Mouse (Mus musculus) midbrain, embryonic 13.5 days (tissue): Measurements from ENCODE around the gene Hist1h2ae. TPM values are rescaled to one million over a fixed set of nuclear protein-coding genes. Genes with fewer than 3 reads are reported as not detected.
A peak's percentile ranks its signal among the peaks of the same experiment; 100 is the strongest.

Experiments used
- ATAC-seq: fragments of 200-750 bp; cut with Nextera tagmentation; 2 replicates; pipeline ENCODE4 v1.8.0; 2017; ENCODE audit warnings: mild to moderate bottlenecking, moderate TSS enrichment, moderate library complexity
- H3K27ac ChIP-seq: fragments of 300-500 bp; sonication (generic); 2 replicates; pipeline ENCODE4 v1.5.1; 2015; ENCODE audit warnings: inconsistent platforms, mild to moderate bottlenecking, moderate library complexity
- H3K27me3 ChIP-seq: fragments of 300-500 bp; sonication (generic); 2 replicates; pipeline ENCODE4 v1.6.1; 2015; ENCODE audit warnings: mild to moderate bottlenecking, inconsistent platforms
- H3K36me3 ChIP-seq: fragments of 300-500 bp; sonication (generic); 2 replicates; pipeline ENCODE4 v1.6.1; 2015; ENCODE audit warnings: mild to moderate bottlenecking, inconsistent platforms
- H3K4me1 ChIP-seq: fragments of 300-500 bp; sonication (generic); replicated peaks from 2 replicates; pipeline ENCODE4 v1.6.1; 2015; ENCODE audit warnings: inconsistent platforms
- H3K4me2 ChIP-seq: fragments of 300-500 bp; sonication (generic); replicated peaks from 2 replicates; pipeline ENCODE4 v1.6.1; 2015; ENCODE audit warnings: moderate library complexity, mild to moderate bottlenecking, inconsistent platforms
- H3K4me3 ChIP-seq: fragments of 300-500 bp; sonication (generic); replicated peaks from 2 replicates; pipeline ENCODE4 v1.5.1; 2015; ENCODE audit warnings: mild to moderate bottlenecking, inconsistent platforms
- H3K9ac ChIP-seq: fragments of 300-500 bp; sonication (generic); replicated peaks from 2 replicates; pipeline ENCODE4 v1.6.1; 2015; ENCODE audit warnings: mild to moderate bottlenecking, inconsistent platforms
- H3K9me3 ChIP-seq: fragments of 300-500 bp; sonication (generic); 2 replicates; pipeline ENCODE4 v1.6.1; 2016; ENCODE audit warnings: mild to moderate bottlenecking, inconsistent platforms
- WGBS: fragments of 180-500 bp; shearing (Covaris S2); methylation state at CpG from one replicate; pipeline ENCODE4 v1.1.7; 2015; 5-methylcytosine and 5-hydroxymethylcytosine counted together
- polyA plus RNA-seq: library from polyadenylated mRNA; unstranded; fragments of >200 nt; fragmentation: Nextera tagmentation; extraction: Ambion mirVana; gene quantifications from 2 replicates; pipeline ENCODE4 v1.2.1, GENCODE M21; 2015

Hist1h2ae gene
- polyA plus RNA-seq, 1 experiment from 2014 or later = 53.6 TPM

DNA sequence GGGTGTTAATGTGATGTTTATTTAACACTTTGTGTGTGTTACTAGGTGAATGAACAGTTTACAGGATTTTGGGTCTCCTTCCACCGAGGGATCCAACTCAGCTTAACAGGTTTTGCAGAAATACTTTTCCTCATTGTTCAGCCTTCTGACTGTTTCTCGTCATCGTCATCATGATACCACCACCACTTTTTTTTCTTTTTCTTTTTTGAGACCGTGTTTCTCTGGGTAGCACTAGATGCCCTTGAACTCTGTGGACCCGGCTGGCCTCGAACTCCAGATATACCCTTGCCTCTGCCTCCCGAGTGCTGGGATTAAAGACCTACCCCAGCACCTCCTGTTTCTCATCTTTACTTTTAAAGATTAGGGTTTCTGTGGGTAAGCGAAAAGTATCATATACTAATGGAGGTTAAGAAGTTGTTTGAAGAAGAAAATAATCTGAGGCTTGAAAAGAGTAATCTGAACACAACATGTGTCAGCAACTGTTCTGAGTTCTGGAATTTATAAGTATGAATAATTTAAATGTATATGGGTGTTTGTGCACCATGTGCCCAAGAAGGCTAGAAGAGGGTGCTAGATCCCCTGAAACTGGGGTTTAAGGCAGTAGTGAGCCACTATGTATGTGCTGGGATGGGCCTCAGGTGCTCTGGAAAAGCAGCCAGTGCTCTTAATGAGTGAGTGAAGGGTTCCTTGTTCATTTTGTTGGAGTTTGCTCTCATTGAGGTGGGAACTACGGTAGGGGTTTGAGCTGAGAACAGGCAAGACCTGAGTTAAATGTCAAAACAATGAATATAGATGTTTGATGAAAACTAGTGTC lies 38.6 kb downstream of the Hist1h2ae start:
- H3K9me3 ChIP-seq = no peaks in the 10 kb centered on the region
- peak overlapping the region; percentile 76 for H3K4me2 ChIP-seq
- H3K36me3 ChIP-seq = no peaks in the 10 kb centered on the region
- ATAC-seq = no peak
- peak overlapping the region; percentile 80 for H3K9ac ChIP-seq
- peak overlapping the region; percentile 55 for H3K4me3 ChIP-seq
- H3K27ac ChIP-seq = peak overlapping the region; percentile 98
- H3K4me1 ChIP-seq = peaks cover 53% of the 10 kb centered on the region
- WGBS = 22% methylated on average over 9 of the region's 9 CpGs
- H3K27me3 ChIP-seq = no peaks in the 10 kb centered on the region

DNA sequence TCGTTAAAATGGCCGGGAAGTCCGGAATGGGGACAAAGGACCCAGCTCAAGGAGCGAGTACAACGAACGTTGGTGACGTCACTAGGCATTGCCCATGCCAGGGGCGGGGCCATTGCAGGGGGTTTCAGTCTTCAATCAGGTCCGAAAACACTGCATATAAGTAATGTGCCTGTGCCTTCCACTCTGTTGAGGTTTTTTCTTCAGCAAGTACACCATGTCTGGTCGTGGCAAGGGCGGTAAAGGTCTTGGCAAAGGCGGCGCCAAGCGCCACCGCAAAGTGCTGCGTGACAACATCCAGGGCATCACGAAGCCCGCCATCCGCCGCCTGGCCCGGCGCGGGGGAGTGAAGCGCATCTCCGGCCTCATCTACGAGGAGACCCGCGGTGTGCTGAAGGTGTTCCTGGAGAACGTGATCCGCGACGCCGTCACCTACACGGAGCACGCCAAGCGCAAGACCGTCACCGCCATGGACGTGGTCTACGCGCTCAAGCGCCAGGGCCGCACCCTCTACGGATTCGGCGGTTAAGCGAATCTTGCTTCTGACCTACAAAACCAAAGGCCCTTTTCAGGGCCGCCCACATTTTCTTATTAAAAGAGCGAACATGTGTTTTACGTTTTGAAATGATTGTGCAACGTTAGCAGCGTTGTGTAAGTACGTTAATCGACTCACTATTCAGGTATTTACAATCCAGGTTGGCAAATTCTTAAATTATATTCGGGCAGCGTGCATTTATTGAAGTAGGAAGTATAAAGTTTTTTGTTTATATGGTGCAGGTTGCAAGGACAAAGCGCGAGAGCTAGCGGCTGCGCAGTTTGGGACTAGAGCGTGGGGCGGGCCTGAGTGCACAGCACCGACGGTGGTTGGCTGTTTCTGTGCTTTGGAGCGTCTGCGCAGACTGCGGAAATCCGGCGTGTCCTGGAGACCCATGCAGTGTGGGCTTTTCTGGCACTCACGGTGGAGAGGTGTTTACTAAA lies 39.8 kb downstream of the Hist1h2ae start, which contains the start of gene Hist1h4h:
TSS of gene Hist1h4h (plus strand) at position 150 of the 975 bp plus-strand sequence.
- ATAC-seq = peak; percentile 89
- peak within 1 kb of the TSS; percentile 98 for H3K27ac ChIP-seq
- peak within 1 kb of the TSS; percentile 76 for H3K4me2 ChIP-seq
- H3K9ac ChIP-seq = peak within 1 kb of the TSS; percentile 80
- under 1% methylated on average over 56 of the region's 70 CpGs for WGBS
- peaks cover 45% of the 10 kb centered on the region for H3K4me1 ChIP-seq
- H3K9me3 ChIP-seq = no peaks in the 10 kb centered on the region
- H3K36me3 ChIP-seq = no peaks in the 10 kb centered on the region
- no peaks in the 10 kb centered on the region for H3K27me3 ChIP-seq
- H3K4me3 ChIP-seq = peak within 1 kb of the TSS; percentile 55

DNA sequence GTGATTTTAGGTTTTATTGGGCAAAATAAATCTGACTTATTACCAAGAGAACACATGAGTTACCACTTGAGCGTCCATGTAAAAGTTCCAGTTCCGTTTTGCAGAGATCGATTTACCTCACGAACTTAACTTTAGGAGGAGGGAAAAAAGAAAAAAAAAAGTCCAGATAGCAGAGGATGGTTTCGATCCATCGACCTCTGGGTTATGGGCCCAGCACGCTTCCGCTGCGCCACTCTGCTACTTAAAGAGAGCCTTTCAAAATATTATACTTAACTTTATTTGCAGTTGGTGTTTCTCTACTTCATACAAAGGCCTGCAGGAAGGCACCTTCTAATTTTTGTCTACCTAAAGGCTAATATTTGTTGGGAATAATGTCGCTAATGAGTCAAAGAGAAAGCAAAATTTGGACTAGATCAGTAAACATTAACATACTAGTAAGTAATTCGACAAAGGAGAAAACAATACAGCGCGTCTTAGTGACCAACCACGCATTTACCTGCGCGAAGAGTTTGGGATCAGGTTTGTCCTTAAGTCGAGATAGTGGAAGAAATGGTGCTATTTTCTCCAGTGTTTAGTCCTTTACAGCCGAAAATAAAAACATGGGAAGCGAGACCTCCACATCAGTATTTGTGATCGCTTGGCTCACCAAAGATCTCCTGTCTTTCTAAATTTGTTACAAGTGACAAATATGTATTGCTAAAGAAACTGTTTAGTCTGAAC lies 40.7 kb downstream of the Hist1h2ae start:
- WGBS = under 1% methylated on average over 20 of the region's 20 CpGs
- ATAC-seq = no peak
- no peaks in the 10 kb centered on the region for H3K36me3 ChIP-seq
- H3K9me3 ChIP-seq = no peaks in the 10 kb centered on the region
- H3K4me1 ChIP-seq = peaks cover 45% of the 10 kb centered on the region
- H3K4me2 ChIP-seq = peak overlapping the region; percentile 76
- H3K9ac ChIP-seq = peak overlapping the region; percentile 78
- peak overlapping the region; percentile 98 for H3K27ac ChIP-seq
- peak overlapping the region; percentile 55 for H3K4me3 ChIP-seq
- no peaks in the 10 kb centered on the region for H3K27me3 ChIP-seq

DNA sequence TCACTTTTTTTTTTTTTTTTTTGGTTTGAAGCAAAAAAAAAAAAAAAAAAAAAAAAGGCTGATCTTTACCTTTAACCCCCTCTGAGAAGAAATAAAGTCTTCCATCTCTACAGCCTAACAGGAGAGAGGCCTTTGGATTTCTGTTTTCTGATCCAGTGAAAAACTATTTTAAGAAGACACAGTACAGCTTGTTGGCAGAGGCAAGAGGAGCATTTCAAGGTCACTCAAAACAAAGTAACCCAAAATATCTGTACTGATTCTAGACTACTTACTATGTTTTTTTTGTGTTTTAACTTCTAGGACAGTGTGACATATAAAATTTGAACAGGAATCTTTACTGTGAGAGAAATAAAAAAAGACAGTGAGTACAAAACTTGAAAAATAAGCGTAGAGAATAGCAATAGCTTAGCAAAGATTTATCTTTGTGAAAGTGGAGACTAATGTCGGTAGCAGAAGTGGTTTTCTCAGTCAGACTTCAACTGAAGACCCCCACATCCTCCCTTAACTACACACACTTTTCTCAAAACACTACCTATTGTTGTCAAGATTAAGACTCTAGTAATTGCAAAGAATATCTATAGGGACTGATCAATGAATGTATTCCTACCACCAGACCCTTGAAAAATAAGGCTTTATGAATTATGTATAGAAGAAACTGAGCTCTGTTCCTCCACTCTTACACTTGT lies 41.4 kb downstream of the Hist1h2ae start:
- H3K4me3 ChIP-seq = peak overlapping the region; percentile 55
- peak overlapping the region; percentile 76 for H3K4me2 ChIP-seq
- peaks cover 42% of the 10 kb centered on the region for H3K4me1 ChIP-seq
- ATAC-seq = no peak
- H3K36me3 ChIP-seq = no peaks in the 10 kb centered on the region
- no peaks in the 10 kb centered on the region for H3K27me3 ChIP-seq
- peak overlapping the region; percentile 98 for H3K27ac ChIP-seq
- peak overlapping the region; percentile 78 for H3K9ac ChIP-seq
- H3K9me3 ChIP-seq = no peaks in the 10 kb centered on the region
- WGBS = 31% methylated on average over 2 of the region's 2 CpGs

DNA sequence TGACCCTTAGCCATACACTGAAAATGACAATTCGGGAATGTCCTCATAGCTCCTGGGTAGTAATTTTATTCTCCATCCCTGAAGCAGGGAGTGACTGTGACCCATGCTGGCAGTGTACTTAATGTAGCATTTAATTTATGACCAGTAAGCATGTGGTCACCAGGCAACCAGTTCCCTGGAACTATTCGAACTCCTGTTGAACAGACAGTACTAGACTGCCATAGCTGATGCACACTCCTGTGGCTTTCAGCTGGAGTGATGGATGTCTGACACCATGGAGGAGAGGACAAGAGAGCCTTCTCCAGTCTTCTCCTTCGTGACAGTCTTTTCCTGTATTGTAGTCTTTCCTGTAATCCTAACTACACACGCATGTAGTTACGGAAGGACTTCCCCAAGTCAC lies 42.0 kb downstream of the Hist1h2ae start:
- WGBS = 81% methylated on average over 5 of the region's 5 CpGs
- Histone ChIP-seq H3K4me1 (peaks cover 36% of the 10 kb centered on the region), H3K4me2 (no peak overlapping the region), H3K4me3 (no peak overlapping the region), H3K36me3 (no peaks in the 10 kb centered on the region), H3K27ac (no peak overlapping the region), H3K27me3 (no peaks in the 10 kb centered on the region), H3K9me3 (no peaks in the 10 kb centered on the region), H3K9ac (no peak overlapping the region)
- ATAC-seq = no peak

DNA sequence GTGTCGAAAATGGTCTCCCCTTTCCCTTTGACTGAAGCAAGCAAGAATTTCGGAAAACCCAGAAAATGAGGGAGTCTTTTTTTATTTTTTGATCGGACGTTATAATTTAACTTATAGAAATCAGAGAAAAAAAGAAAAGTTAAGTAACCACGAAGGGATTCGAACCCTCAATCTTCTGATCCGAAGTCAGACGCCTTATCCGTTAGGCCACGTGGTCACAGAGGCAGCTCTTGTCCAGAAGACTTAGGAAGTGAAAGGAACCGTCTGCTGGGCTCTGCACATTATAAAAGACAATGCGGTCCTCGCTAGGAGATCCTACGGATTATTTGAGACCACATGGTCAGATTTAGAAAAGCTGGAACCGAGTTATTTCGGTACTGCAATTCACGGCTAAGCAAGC lies 44.7 kb downstream of the Hist1h2ae start:
- Histone ChIP-seq H3K4me1 (peaks cover 19% of the 10 kb centered on the region), H3K27me3 (no peaks in the 10 kb centered on the region), H3K4me3 (peak overlapping the region; percentile 45), H3K9me3 (no peaks in the 10 kb centered on the region), H3K4me2 (peak overlapping the region; percentile 53), H3K9ac (peak overlapping the region; percentile 64), H3K36me3 (no peaks in the 10 kb centered on the region), H3K27ac (peak overlapping the region; percentile 62)
- peak; percentile 40 for ATAC-seq
- under 1% methylated on average over 17 of the region's 17 CpGs for WGBS

DNA sequence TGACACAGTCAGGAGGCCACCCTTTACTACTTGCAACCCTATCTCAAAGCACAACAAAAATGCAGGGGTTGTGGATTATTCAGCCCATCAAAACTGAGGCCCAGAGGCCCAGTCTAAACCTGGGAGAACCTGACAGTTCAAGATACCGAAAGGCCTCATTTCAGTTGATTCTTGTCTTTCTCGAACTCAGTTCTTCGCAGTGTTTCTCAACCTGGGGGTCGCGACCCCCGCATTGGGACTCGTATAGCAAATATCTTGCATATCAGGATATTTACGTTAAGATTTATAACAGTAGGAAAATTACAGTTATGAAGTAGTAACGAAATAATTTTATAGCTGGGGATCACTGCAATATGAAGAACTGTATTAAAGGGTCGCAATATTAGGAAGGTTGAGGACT lies 45.1 kb downstream of the Hist1h2ae start:
- Histone ChIP-seq H3K27ac (no peak overlapping the region), H3K36me3 (no peaks in the 10 kb centered on the region), H3K4me3 (peak overlapping the region; percentile 45), H3K4me2 (peak overlapping the region; percentile 53), H3K9ac (no peak overlapping the region), H3K4me1 (peaks cover 19% of the 10 kb centered on the region), H3K9me3 (no peaks in the 10 kb centered on the region), H3K27me3 (no peaks in the 10 kb centered on the region)
- 2% methylated on average over 10 of the region's 10 CpGs for whole genome bisulfite sequencing
- ATAC-seq = no peak

DNA sequence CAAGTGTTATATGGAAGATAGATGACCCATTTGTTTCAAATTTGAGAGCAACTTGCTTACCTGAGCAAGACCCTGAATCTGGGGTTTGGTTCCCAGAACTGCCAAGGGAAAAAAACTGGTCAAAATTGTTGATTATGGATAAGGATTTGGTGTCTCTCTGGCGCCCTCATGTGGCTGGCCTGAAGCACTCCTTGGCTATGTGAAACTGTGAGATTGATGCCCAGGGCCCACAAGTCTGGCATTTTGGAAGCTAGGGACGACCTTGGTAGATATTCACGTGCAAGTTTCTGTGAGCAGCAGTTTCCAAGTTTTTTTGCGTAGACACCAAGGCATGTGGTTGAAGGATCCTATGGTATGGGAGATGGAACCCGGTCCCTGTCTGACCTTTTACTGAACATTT lies 46.4 kb downstream of the Hist1h2ae start:
- Histone ChIP-seq H3K27me3 (no peaks in the 10 kb centered on the region), H3K4me2 (no peak overlapping the region), H3K4me1 (peaks cover 15% of the 10 kb centered on the region), H3K27ac (no peak overlapping the region), H3K36me3 (no peaks in the 10 kb centered on the region), H3K9ac (no peak overlapping the region), H3K9me3 (no peaks in the 10 kb centered on the region), H3K4me3 (no peak overlapping the region)
- 10% methylated on average over 5 of the region's 5 CpGs for WGBS
- peak; percentile 32; the same call in 1 of the 2 replicates for ATAC-seq

DNA sequence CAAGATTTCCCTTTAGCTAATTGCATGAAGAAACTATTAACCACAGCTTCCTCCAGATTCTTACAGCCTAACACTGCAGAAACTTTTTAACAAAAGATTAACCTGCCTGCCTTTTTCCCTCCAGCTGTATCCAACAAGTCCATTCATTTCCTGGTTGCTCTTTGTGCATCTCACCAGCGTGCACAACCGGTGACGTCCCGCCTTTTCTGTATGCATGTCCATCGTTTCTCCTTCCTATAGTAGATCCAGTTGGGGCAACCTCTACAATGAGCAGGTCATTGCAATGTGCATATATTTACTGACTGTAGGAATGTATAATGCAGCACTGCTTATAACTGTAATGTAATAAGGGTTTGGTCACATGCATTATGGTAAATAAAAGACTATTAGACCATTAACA lies 47.0 kb downstream of the Hist1h2ae start:
- Histone ChIP-seq H3K4me2 (no peak overlapping the region), H3K9ac (no peak overlapping the region)
- 37% methylated on average over 5 of the region's 5 CpGs for WGBS

DNA sequence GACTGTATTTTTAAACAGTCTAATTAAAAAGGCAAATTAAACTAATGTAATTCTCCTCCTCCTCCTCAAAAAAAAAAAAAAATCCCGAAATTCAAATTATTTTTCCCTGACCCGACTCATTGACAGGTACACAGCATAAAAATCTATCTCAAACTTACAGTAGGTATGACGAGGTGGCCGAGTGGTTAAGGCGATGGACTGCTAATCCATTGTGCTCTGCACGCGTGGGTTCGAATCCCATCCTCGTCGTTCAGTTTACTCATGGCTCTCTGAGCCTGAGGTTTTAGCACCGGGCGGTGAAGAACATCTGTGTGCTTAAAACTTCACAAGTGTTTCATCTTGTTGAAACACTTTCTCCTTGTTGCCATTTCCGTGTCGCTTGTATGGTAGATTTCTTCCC lies 49.3 kb downstream of the Hist1h2ae start:
- Histone ChIP-seq H3K27me3 (no peaks in the 10 kb centered on the region), H3K9ac (no peak overlapping the region), H3K4me2 (peak overlapping the region; percentile 25; the same call in 1 of the 2 replicates), H3K4me1 (peaks cover 9% of the 10 kb centered on the region), H3K36me3 (no peaks in the 10 kb centered on the region), H3K27ac (no peak overlapping the region), H3K9me3 (no peaks in the 10 kb centered on the region), H3K4me3 (no peak overlapping the region)
- WGBS = under 1% methylated on average over 14 of the region's 14 CpGs
- no peak for ATAC-seq

More for the DNA sequence above, 47.0 kb downstream of the Hist1h2ae start:
- no peak overlapping the region for H3K4me3 ChIP-seq
- peaks cover 12% of the 10 kb centered on the region for H3K4me1 ChIP-seq
- no peaks in the 10 kb centered on the region for H3K27me3 ChIP-seq
- no peaks in the 10 kb centered on the region for H3K9me3 ChIP-seq
- H3K27ac ChIP-seq = no peak overlapping the region
- no peak for ATAC-seq
- H3K36me3 ChIP-seq = no peaks in the 10 kb centered on the region
